Mouse (Mus musculus): ENCODE measurements at regions not wholly inside any gene's neighbourhood (a gene's known extent, or its start where the extent isn't known, plus 50 kb on each side); places are given as distances from the start of the nearest gene placed in this dataset.
A peak's percentile ranks its signal among the peaks of the same experiment; 100 is the strongest.

GRCm38 (mm10) chr15:56604266-56604665, 873.2 kb downstream of the Slc22a22 start:
- DNase-seq = no peak

GRCm38 (mm10) chr15:56592656-56593055, 884.8 kb downstream of the Slc22a22 start:
- no peak for DNase-seq

DNA sequence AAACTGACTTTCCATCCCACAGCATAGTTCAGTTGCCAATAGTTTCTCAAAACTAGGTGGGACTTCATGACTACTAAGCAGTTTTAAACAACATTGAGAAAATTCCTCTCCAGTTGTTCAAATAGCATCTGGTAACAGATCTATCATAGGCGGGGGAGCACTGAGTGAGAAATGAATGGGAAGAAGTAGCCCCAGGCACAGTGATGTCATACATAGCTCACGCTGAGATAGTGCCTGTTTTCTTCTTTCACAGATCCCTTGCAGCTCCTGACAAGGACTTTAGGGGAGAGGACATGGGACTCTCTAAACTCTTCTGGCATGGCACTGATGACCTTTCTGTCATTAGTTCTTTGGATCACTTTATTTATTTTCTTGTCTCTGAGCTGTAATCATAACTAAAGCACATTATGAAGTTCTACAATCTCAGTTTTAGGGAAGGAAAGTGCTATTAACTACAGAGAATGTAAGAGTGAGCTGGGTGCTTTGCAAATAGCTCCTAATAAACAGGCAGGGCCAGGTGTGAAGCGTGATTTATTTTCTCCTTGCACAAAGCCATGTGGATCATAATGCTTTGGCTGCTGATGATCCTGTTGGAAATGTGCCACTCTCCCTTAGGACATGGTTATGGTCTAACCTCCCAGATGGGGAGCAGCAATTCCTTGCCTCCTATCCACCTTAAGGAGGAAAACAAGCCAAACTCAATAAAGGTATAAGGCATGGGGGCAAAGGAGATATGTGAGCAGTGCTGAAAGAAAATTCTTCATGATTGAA, 896.5 kb downstream of the Slc22a22 start:
- no peak for DNase-seq

DNA sequence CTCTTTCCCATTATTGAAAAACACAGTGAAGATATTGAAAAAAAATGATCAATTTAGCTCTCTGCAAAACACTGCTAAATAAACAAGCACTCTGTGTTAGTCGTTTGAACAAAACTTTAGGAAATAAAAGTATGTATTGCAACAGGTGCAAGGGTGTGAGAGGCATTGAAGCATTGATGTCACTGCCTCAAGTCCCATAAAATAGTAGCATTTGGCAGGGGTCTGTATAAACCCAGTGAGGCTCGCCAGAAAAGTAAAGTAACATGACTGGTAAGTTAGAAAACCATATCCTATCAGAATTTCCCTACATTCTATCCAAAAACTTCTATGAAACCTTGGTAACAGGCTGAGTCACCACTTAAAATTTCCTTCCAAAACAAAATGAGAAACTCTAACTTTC, 914.2 kb downstream of the Slc22a22 start:
- no peak for DNase-seq

- peak; percentile 86 for DNase-seq
Observed at GRCm38 (mm10) chr15:56562785-56563184, 914.6 kb downstream of the Slc22a22 start.

- peak; percentile 60 for DNase-seq
Observed at GRCm38 (mm10) chr15:56562143-56562542, 915.3 kb downstream of the Slc22a22 start.

DNA sequence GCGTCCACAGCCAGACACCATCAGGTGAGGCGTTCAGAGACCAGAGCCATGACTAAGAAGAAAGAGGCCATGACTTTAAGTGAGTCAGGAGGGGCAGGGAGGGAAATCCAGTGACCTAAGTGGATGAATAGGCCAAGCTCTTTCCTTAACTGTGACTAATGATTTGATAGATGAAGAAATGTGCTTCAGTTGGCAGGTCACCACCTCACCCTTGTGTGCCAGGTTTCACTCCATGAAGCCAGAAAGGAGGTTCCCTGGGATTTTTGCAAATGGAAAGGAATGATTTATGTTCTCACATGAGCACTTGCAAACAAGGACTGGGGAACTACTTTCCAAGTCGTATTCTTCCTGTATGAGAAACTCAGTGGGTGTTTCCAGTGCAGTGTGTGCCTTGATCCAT, 923.0 kb downstream of the Slc22a22 start:
- DNase-seq = peak; percentile 86

DNA sequence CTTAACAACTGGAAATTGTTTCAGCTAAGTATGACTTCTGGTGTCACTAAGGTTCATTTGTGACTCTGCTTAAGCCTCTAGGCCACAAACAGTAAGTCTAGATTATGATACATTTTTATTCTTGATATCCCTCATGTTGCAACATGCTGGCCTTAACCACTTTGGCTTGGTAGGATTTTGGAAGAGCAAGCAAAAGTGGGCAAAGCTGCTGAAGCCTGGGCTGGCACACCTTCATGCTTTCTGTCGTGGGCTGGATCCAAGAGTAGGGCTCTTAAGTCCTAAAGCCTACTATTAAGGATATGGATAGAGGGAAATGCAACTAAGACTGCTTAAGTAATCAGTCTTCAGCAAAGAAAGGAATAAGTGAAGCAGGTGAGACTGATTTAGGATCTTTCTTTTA, 923.6 kb downstream of the Slc22a22 start:
- no peak for DNase-seq

DNA sequence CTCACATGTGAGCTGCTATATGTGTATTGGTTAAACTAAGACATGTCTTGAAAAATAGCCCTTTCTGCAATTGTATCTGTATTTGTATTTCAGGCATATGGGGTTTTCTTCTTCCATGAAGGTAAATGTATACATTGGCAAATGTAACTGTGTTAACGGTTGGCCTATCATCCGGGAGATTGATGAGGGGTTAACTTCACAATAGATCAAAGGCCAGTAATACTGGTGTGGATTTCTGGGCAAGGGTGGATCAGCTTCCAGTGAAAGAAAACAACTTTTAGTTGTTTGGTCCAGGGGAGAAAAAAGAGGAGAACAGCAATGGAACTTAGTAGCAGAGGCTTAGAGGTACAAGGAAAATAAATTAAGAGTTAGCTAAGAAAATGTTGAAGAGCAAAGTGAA, 945.9 kb downstream of the Slc22a22 start:
- DNase-seq = no peak

- DNase-seq = no peak
Observed at GRCm38 (mm10) chr15:56518379-56518778, 959.0 kb downstream of the Slc22a22 start.

GRCm38 (mm10) chr15:56516095-56516494, 961.3 kb downstream of the Slc22a22 start:
- DNase-seq = peak; percentile 83

- DNase-seq = no peak
Observed at GRCm38 (mm10) chr15:56498774-56499173, 978.7 kb downstream of the Slc22a22 start.

DNA sequence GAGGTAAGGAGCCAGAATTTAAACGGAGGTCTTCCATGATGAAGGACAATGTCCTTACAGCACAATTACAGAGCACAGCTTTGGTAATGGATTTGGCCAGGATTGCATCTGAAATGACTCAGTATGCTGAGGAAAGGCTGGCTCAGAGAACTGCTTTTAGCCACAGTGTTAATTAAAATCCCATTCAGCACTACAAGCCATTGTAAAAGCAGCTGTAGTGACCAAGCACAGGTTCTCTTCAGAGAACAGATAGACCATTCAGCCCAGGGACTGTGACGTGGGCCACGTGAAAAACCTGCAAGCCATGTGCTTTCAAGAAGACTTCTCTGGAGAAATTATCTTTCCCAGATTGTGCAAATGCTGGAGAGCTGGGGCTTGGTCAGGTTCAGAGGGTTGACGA, 979.7 kb downstream of the Slc22a22 start:
- DNase-seq = peak; percentile 85

DNA sequence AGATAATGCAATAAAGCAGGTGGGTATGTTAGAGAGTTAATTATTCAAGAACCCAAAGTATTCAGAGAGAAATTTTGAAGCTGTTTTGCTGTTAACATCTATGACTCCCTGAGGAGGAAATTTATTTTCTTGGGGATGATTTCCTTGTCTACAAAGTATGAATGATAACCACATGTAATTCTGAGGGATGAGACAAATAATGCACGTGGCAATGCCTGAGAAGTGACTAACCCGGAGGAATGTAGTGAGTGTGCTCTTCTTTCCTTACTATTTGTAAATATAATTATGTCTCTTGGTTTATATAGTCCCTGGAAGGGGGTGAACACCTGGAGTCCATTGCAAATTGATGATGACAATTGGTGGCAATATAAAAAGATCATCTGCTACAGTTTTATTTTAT, 981.1 kb downstream of the Slc22a22 start:
- DNase-seq = no peak

DNA sequence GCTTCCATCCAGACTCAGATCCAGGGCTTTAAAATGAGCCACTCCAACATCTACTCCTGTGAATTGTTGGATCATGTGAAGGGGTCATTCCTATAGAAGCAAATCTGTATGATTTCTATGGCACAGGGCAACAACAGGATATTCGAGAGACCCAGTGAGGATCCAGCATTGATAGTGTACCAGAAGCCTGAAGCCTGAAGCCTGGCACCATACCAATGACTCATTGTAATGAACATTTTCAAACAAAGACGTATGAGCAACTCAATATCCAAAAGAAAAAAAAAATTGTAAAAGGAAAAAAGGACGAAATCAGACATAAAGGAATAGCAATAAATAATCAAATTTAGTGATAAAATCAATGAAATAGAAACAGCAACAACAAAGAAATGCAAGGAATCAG, 991.5 kb downstream of the Slc22a22 start:
- no peak for DNase-seq

DNA sequence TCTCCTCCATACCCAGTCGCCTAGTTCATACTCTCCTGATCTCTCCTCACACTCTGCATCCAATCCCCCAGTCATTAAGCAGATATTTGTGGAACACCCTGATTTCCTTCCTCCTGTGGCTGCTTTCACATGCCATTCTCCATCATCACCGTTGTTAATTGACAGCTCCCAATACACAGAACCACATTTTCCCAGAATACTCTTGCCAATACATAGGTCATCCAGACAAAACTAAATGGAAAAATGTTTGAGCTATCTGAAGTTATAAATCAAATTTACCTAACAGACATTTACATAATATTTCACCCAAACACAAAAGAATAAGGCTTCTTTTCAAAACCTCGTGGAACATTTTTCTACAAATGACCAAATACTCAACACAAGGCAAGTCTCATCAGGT, 992.7 kb downstream of the Slc22a22 start:
- no peak for DNase-seq

- no peak for DNase-seq
Observed at GRCm38 (mm10) chr15:56479682-56480081, 997.7 kb downstream of the Slc22a22 start.

GRCm38 (mm10) chr15:56479015-56479414, 998.4 kb downstream of the Slc22a22 start:
- DNase-seq = no peak

- DNase-seq = no peak
Observed at GRCm38 (mm10) chr15:56473679-56474078, 1003.7 kb downstream of the Slc22a22 start.

DNA sequence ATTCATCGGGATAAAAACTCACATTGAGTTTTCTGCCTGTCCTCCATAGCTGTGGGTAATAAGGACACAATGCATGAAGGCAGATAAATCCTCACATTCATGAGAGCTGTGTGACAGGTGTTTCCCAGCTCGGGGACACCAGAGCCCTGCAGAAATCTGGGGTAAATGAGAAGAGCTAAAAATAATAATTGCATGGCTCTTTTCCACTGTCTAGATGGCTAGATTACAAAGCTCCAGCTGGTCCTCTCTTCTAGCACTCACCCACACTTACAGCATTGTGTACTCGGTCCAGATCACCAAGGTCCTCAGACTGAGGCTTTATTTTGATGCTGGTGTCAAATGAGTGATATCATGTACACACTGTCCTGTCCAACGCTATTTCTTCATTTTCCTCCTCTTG, 1025.5 kb downstream of the Slc22a22 start:
- DNase-seq = no peak

DNA sequence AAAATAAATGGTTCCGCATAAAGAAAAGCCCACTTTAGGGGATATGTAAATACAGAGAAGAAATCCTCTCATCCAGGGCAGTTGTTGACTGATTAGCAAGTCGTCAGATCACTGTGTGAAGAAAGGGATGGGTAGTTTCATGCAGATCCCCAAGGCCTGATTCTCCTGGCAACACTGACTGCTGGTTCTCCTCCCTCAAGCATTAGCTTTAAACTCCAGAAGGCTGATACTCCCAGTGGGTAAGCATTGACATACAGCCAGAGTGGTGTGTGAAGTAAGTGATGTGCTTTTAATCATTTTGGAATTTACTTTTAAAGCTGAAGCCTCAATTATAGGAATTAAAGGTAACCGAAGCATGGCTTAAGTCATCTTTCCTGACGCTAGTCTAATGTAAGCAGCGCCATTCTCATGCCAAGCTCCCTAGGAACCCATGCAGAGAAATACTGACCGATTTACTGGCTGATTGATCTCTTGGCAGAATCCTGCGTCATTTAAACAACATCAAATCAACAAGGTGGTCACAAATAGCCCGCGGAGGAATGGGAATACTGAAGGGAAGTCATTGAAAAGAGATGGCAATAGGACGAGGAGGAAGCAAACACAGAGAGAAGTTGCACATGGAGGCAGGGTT, 1029.3 kb downstream of the Slc22a22 start:
- DNase-seq = no peak

- DNase-seq = no peak
Observed at GRCm38 (mm10) chr15:56440171-56440570, 1037.3 kb downstream of the Slc22a22 start.

DNA sequence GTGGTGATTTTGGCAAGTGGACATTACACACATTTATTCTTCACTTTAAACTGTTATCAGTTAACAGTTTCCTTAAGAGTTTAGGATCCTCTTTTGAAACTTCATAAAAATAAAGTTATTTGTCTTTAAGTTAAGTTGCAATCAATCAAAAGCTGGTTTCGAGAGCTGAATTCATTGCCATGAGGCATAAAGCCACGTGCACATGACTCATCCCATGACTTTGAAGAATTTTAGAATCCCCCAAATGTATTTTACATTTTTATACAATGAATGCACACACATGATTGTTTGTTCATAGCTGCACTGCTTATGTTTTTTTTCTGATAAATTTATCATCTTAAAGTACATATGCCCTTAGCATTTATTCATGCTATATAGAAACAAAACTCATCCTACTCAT, 1039.1 kb downstream of the Slc22a22 start:
- no peak for DNase-seq

- no peak for DNase-seq
Observed at GRCm38 (mm10) chr15:56436131-56436530, 1041.3 kb downstream of the Slc22a22 start.

DNA sequence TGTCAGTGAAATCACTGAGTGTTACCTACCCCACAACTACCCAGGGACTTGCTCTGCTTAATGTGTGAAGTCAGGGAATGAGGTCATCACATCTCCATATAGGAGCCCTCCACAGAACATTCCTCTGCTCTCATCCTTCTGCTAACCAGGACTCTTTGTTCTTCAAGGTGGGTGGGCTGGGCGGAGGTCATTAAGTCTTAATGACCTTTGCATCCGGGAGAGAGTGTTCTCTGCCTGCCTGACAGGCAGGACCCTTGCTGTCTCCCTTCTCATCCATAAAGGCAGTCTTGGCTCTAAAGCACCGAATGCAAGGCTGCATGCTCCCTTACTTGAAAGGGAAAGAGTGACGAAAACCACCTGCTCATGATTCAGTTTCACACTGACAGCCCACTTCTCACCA, 1051.4 kb downstream of the Slc22a22 start:
- no peak for DNase-seq
